Mouse (Mus musculus): ENCODE measurements around the gene Myh1.
A peak's percentile ranks its signal among the peaks of the same experiment; 100 is the strongest.

Gene Myh1

GRCm38 (mm10) chr11:67235639-67236358 lies 35.9 kb downstream of the Myh1 start:
- DNase-seq (ENCODE audit: low spot score): peak; percentile 5

GRCm38 (mm10) chr11:67236799-67237198 lies 36.9 kb downstream of the Myh1 start:
- no peak for DNase-seq (ENCODE audit: low spot score)

- no peak for DNase-seq (ENCODE audit: low spot score)
These were observed 37.7 kb downstream of the Myh1 start, which contains the start of gene Myh4 for GRCm38 (mm10) chr11:67237481-67238079. Gene Myh4, plus strand, starts transcription at chr11:67238029.

- no peak for DNase-seq (ENCODE audit: low spot score)
These were observed 41.2 kb downstream of the Myh1 start for GRCm38 (mm10) chr11:67241051-67241450.

GRCm38 (mm10) chr11:67253691-67254090 lies 53.8 kb downstream of the Myh1 start:
- DNase-seq (ENCODE audit: low spot score): no peak

- no peak for DNase-seq (ENCODE audit: low spot score)
These were observed 57.2 kb downstream of the Myh1 start for GRCm38 (mm10) chr11:67257048-67257447.

- DNase-seq (ENCODE audit: low spot score): no peak
These were observed 61.1 kb downstream of the Myh1 start for GRCm38 (mm10) chr11:67260956-67261355.
